ENCODE assay signal across 9 mouse cellular contexts in genomic region chr6:103558894-103559225, GRCm38 (mm10). TPM values are rescaled to one million over a fixed set of nuclear protein-coding genes. Genes with fewer than 3 reads are reported as not detected.
DNase-seq lines count a peak whose midpoint lies in the region; ATAC-seq lines count a peak whose summit lies in the region.
"Had no signal": no experiment of that assay in that cellular context is flagged by ENCODE, and none has a peak within 500 bp of the region (broad histone marks: within the 10 kb centered on the region; RNA-seq: fewer than 3 reads in every experiment).

No protein-coding gene starts in this region.

- no peak for DNase-seq in forebrain, embryonic 10.5 days (ENCODE audit: extremely low spot score, low spot score)
- peak; percentile 69 for DNase-seq in adrenal gland, postnatal 10 days
- peak; percentile 46 to 71 for DNase-seq in frontal cortex, postnatal 36 days (ENCODE audit: low spot score in 2 of 2)
- DNase-seq in left cerebral cortex, postnatal 4 days, result peak; percentile 66
- no peak for DNase-seq in spleen, adult 18-20 months
- DNase-seq in thymus, postnatal 10 days (ENCODE audit: low spot score in 2 of 2), result no peak

- H3K9ac ChIP-seq in forebrain, embryonic 12.5 days, result no peak overlapping the region
- no peak overlapping the region for H3K9ac ChIP-seq in intestine, embryonic 16.5 days (ENCODE audit: low read depth, low read length)
- H3K9ac ChIP-seq: limb, embryonic 15.5 days had no signal

- no peak overlapping the region for H3K4me2 ChIP-seq in forebrain, embryonic 12.5 days
- no peak overlapping the region for H3K4me2 ChIP-seq in intestine, embryonic 16.5 days (ENCODE audit: low read depth, low read length)
- H3K4me2 ChIP-seq: limb, embryonic 15.5 days had no signal

- no peaks in the 10 kb centered on the region for H3K27me3 ChIP-seq in forebrain, embryonic 12.5 days
- H3K27me3 ChIP-seq in forebrain, embryonic 10.5 days (ENCODE audit: poor library complexity, severe bottlenecking), result no peaks in the 10 kb centered on the region
- no peaks in the 10 kb centered on the region for H3K27me3 ChIP-seq in intestine, embryonic 16.5 days (replicated peaks; ENCODE audit: control insufficient read depth, insufficient read depth, low read length)
- H3K27me3 ChIP-seq: limb, embryonic 15.5 days had no signal

- ATAC-seq in forebrain, embryonic 12.5 days (ENCODE audit: low FRiP score), result peak; percentile 41; the same call in 1 of the 2 replicates
- ATAC-seq in intestine, embryonic 16.5 days, result no peak

- H3K27ac ChIP-seq in forebrain, embryonic 12.5 days, result peak overlapping the region; percentile 42; the same call in 1 of the 2 replicates
- H3K27ac ChIP-seq in forebrain, embryonic 10.5 days, result no peak overlapping the region
- no peak overlapping the region for H3K27ac ChIP-seq in intestine, embryonic 16.5 days (ENCODE audit: low read length)
- H3K27ac ChIP-seq: limb, embryonic 15.5 days had no signal

- no peaks in the 10 kb centered on the region for H3K36me3 ChIP-seq in forebrain, embryonic 12.5 days (replicated peaks)
- H3K36me3 ChIP-seq in forebrain, embryonic 10.5 days (replicated peaks), result no peaks in the 10 kb centered on the region
- no peaks in the 10 kb centered on the region for H3K36me3 ChIP-seq in intestine, embryonic 16.5 days (ENCODE audit: control insufficient read depth, insufficient read depth, low read length)
- H3K36me3 ChIP-seq: limb, embryonic 15.5 days had no signal

- H3K4me1 ChIP-seq in forebrain, embryonic 12.5 days, result peaks cover 10% of the 10 kb centered on the region
- H3K4me1 ChIP-seq in forebrain, embryonic 10.5 days, result peaks cover 13% of the 10 kb centered on the region
- H3K4me1 ChIP-seq in intestine, embryonic 16.5 days (ENCODE audit: control insufficient read depth, insufficient read depth, low read length), result 0 out of 2 replicates have a peak, but pooled peaks cover 2% of the 10 kb centered on the region
- H3K4me1 ChIP-seq: limb, embryonic 15.5 days had no signal

- 38% methylated on average over 3 of the region's 3 CpGs for WGBS in forebrain, embryonic 12.5 days
- WGBS in forebrain, embryonic 10.5 days, result 75% methylated on average over 3 of the region's 3 CpGs
- WGBS in intestine, embryonic 16.5 days, result 40% methylated on average over 3 of the region's 3 CpGs

- H3K4me3 ChIP-seq in forebrain, embryonic 12.5 days (replicated peaks), result no peak overlapping the region
- no peak overlapping the region for H3K4me3 ChIP-seq in forebrain, embryonic 10.5 days
- H3K4me3 ChIP-seq in intestine, embryonic 16.5 days (ENCODE audit: low read length), result no peak overlapping the region
- H3K4me3 ChIP-seq: limb, embryonic 15.5 days had no signal

- no peaks in the 10 kb centered on the region for H3K9me3 ChIP-seq in forebrain, embryonic 12.5 days
- H3K9me3 ChIP-seq in forebrain, embryonic 10.5 days, result no peaks in the 10 kb centered on the region
- no peaks in the 10 kb centered on the region for H3K9me3 ChIP-seq in intestine, embryonic 16.5 days (ENCODE audit: control insufficient read depth, low read length)
- H3K9me3 ChIP-seq: limb, embryonic 15.5 days had no signal

- intact Hi-C loops in left cerebral cortex, postnatal 4 days (cut with DNase I), result no loop called here

RNA-seq across cellular contexts. Expression of gene Chl1, which starts 48.5 kb away (rescaled TPM):
- polyA plus RNA-seq in forebrain, embryonic 12.5 days (2016; fragmentation: Nextera tagmentation; extraction: Ambion mirVana), result 20.4 and 22.9 TPM in 2 replicates
- 0.33 and 1.6 TPM in 2 replicates for polyA plus RNA-seq in forebrain, embryonic 10.5 days (2016; fragmentation: Nextera tagmentation; extraction: Ambion mirVana)
- 1 to 10 TPM; 5.8 to 8.8 TPM for total RNA-seq in adrenal gland, postnatal 10 days (2021)
- 100 to 1,000 TPM; 518 to 523 TPM for total RNA-seq in left cerebral cortex, postnatal 4 days (2021)
- polyA plus RNA-seq in intestine, embryonic 16.5 days (2015; fragmentation: Nextera tagmentation; extraction: Ambion mirVana), result 2.7 and 3.1 TPM in 2 replicates

Comparison
In these comparisons a context has a peak if more than half of its experiments do, and no peak if none do; other contexts are left out.
1. DNase-seq: peak in adrenal gland, postnatal 10 days (single experiment), frontal cortex, postnatal 36 days (2 of 2) and left cerebral cortex, postnatal 4 days (single experiment); none in forebrain, embryonic 10.5 days (single experiment), spleen, adult 18-20 months (0 of 2) and thymus, postnatal 10 days (0 of 2).